Mouse (Mus musculus): ENCODE results near the gene Tmem183a. TPM values are rescaled to one million over a fixed set of nuclear protein-coding genes. Genes with fewer than 3 reads are reported as not detected.

The Tmem183a gene
- polyA plus RNA-seq, 1 experiment from 2014 or later = 120 TPM

- Histone ChIP-seq H3K4me3 (ENCODE audit: low read depth, low read length) (no peak overlapping the region), H3K36me3 (ENCODE audit: control insufficient read depth, insufficient read depth, low read length) (peaks cover 6% of the 10 kb centered on the region), H3K4me2 (ENCODE audit: low read depth, low read length) (no peak overlapping the region), H3K9ac (replicated peaks; ENCODE audit: low read depth, low read length) (no peak overlapping the region), H3K27ac (ENCODE audit: low read depth, low read length) (no peak overlapping the region), H3K9me3 (ENCODE audit: control insufficient read depth, low read length) (no peaks in the 10 kb centered on the region), H3K4me1 (ENCODE audit: control insufficient read depth, insufficient read depth, low read length) (no peaks in the 10 kb centered on the region), H3K27me3 (ENCODE audit: control insufficient read depth, insufficient read depth, low read length) (no peaks in the 10 kb centered on the region)
- ATAC-seq (ENCODE audit: low read depth) = no peak
- WGBS = 85% methylated on average over 5 of the region's 5 CpGs
Measured at GRCm38 (mm10) chr1:134341641-134342277, 20.0 kb downstream of the Tmem183a start.

GRCm38 (mm10) chr1:134339757-134340619 lies 21.8 kb downstream of the Tmem183a start:
- Histone ChIP-seq H3K9ac (replicated peaks; ENCODE audit: low read depth, low read length) (no peak overlapping the region), H3K9me3 (ENCODE audit: control insufficient read depth, low read length) (no peaks in the 10 kb centered on the region), H3K36me3 (ENCODE audit: control insufficient read depth, insufficient read depth, low read length) (no peaks in the 10 kb centered on the region), H3K4me3 (ENCODE audit: low read depth, low read length) (no peak overlapping the region), H3K27me3 (ENCODE audit: control insufficient read depth, insufficient read depth, low read length) (no peaks in the 10 kb centered on the region), H3K4me2 (ENCODE audit: low read depth, low read length) (no peak overlapping the region), H3K27ac (ENCODE audit: low read depth, low read length) (no peak overlapping the region), H3K4me1 (ENCODE audit: control insufficient read depth, insufficient read depth, low read length) (no peaks in the 10 kb centered on the region)
- WGBS = 93% methylated on average over 18 of the region's 18 CpGs
- no peak for ATAC-seq (ENCODE audit: low read depth)

DNA sequence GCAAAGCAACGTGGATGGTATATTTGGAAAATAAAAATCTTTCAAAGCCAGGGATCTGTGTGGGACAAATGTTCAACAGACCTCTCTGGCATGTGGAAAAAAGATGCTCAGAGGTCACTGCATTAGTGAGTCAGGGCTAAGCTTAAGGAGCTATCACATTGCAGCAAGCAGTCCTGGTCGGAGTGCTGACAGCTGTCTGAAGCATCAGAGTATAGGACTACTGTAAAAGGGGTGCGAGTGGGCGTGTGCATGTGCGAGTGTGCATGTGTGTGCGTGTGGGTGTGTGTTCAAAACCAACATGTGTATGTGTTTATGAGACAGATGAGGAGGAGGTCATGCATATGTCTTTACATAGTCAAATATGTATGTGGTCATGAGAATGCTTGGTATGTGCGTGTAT lies 22.6 kb downstream of the Tmem183a start:
- Histone ChIP-seq H3K27me3 (ENCODE audit: control insufficient read depth, insufficient read depth, low read length) (no peaks in the 10 kb centered on the region), H3K9ac (replicated peaks; ENCODE audit: low read depth, low read length) (no peak overlapping the region), H3K9me3 (ENCODE audit: control insufficient read depth, low read length) (no peaks in the 10 kb centered on the region), H3K36me3 (ENCODE audit: control insufficient read depth, insufficient read depth, low read length) (no peaks in the 10 kb centered on the region), H3K27ac (ENCODE audit: low read depth, low read length) (no peak overlapping the region), H3K4me2 (ENCODE audit: low read depth, low read length) (no peak overlapping the region), H3K4me3 (ENCODE audit: low read depth, low read length) (no peak overlapping the region), H3K4me1 (ENCODE audit: control insufficient read depth, insufficient read depth, low read length) (no peaks in the 10 kb centered on the region)
- 96% methylated on average over 7 of the region's 7 CpGs for WGBS
- no peak for ATAC-seq (ENCODE audit: low read depth)

DNA sequence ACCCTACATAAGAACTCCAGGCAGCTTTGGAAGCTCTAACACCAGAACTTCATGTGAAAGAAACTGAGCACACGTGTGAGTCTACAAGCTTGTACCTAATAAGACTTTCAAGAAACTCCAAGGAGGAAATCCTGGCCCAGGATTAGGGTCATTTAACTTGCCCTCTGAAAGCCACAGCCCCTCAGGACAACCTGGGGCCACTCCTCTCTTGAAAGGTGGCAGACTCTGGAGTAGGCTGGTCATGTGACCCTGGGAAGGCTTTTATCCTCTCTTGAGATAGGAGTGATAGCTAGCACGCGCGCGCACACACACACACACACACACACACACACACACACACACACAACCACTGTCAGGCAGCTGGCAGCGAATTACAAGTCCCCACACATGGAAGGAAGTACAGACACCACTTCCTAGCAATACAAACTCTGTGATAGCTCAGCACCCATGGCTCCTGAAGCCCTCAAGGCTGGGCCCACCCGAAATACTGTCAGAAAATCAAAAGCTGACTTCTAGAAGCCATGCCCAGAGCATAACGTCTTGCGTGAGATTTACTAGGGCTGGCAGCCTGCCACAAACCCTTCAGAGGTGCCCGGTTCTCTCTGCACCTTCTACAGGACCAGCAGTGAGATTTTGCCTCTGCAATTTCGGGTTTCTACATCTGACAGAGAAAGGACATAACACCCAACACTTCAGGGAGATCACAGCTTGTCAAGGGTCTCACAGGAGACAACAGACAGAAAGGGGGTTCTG lies 24.6 kb downstream of the Tmem183a start:
- WGBS = 83% methylated on average over 11 of the region's 11 CpGs
- Histone ChIP-seq H3K27me3 (ENCODE audit: control insufficient read depth, insufficient read depth, low read length) (no peaks in the 10 kb centered on the region), H3K9ac (replicated peaks; ENCODE audit: low read depth, low read length) (no peak overlapping the region), H3K9me3 (ENCODE audit: control insufficient read depth, low read length) (no peaks in the 10 kb centered on the region), H3K27ac (ENCODE audit: low read depth, low read length) (no peak overlapping the region), H3K4me2 (ENCODE audit: low read depth, low read length) (no peak overlapping the region), H3K4me3 (ENCODE audit: low read depth, low read length) (no peak overlapping the region), H3K4me1 (ENCODE audit: control insufficient read depth, insufficient read depth, low read length) (no peaks in the 10 kb centered on the region), H3K36me3 (ENCODE audit: control insufficient read depth, insufficient read depth, low read length) (no peaks in the 10 kb centered on the region)
- no peak for ATAC-seq (ENCODE audit: low read depth)

- H3K4me2 ChIP-seq (ENCODE audit: low read depth, low read length) = no peak overlapping the region
- H3K36me3 ChIP-seq (ENCODE audit: control insufficient read depth, insufficient read depth, low read length) = no peaks in the 10 kb centered on the region
- WGBS = 93% methylated on average over 12 of the region's 12 CpGs
- H3K27ac ChIP-seq (ENCODE audit: low read depth, low read length) = no peak overlapping the region
- H3K4me3 ChIP-seq (ENCODE audit: low read depth, low read length) = no peak overlapping the region
- no peaks in the 10 kb centered on the region for H3K9me3 ChIP-seq (ENCODE audit: control insufficient read depth, low read length)
- H3K9ac ChIP-seq (replicated peaks; ENCODE audit: low read depth, low read length) = no peak overlapping the region
- no peak for ATAC-seq (ENCODE audit: low read depth)
- no peaks in the 10 kb centered on the region for H3K4me1 ChIP-seq (ENCODE audit: control insufficient read depth, insufficient read depth, low read length)
- H3K27me3 ChIP-seq (ENCODE audit: control insufficient read depth, insufficient read depth, low read length) = no peaks in the 10 kb centered on the region
Measured at GRCm38 (mm10) chr1:134335924-134336810, 25.6 kb downstream of the Tmem183a start.

GRCm38 (mm10) chr1:134335211-134335923 lies 26.4 kb downstream of the Tmem183a start:
- Histone ChIP-seq H3K27me3 (ENCODE audit: control insufficient read depth, insufficient read depth, low read length) (no peaks in the 10 kb centered on the region), H3K27ac (ENCODE audit: low read depth, low read length) (no peak overlapping the region), H3K4me3 (ENCODE audit: low read depth, low read length) (no peak overlapping the region), H3K4me2 (ENCODE audit: low read depth, low read length) (no peak overlapping the region), H3K9me3 (ENCODE audit: control insufficient read depth, low read length) (no peaks in the 10 kb centered on the region), H3K36me3 (ENCODE audit: control insufficient read depth, insufficient read depth, low read length) (no peaks in the 10 kb centered on the region), H3K9ac (replicated peaks; ENCODE audit: low read depth, low read length) (no peak overlapping the region), H3K4me1 (ENCODE audit: control insufficient read depth, insufficient read depth, low read length) (no peaks in the 10 kb centered on the region)
- WGBS = 77% methylated on average over 13 of the region's 13 CpGs
- ATAC-seq (ENCODE audit: low read depth) = no peak

DNA sequence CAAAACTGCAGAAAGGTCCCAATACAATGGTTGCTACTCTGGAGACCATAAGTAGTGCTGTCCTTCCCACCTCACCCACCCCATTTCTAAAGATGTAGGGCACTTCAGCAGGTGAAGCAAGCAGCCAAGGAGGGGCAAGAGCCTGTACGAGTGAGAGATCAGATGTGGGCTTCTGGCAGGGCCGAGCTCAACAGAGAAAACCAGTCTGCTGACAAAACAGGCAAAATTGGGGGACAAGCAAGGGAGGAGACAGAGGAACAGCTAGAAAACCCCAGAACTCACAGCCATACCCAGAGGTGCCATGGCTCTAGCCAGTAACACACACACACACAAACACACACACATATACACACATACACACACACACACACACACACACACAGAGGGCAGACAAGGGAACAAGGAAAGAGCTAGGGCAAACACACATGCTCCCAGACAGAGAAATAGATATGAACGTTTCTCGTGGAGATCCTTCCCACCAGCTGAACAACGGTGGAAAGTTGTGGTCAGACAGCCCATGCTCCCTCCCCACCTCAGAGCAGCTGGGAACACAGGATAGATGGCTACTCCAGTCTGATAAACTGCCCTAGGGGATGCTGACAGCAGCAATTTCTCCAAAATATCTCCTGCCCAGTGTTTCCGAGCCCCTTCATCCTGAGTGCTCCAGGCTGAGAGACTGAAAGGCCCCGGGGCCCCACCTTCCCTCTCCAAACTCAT lies 27.5 kb downstream of the Tmem183a start:
- H3K4me3 ChIP-seq (ENCODE audit: low read depth, low read length) = no peak overlapping the region
- H3K9me3 ChIP-seq (ENCODE audit: control insufficient read depth, low read length) = no peaks in the 10 kb centered on the region
- no peaks in the 10 kb centered on the region for H3K4me1 ChIP-seq (ENCODE audit: control insufficient read depth, insufficient read depth, low read length)
- H3K36me3 ChIP-seq (ENCODE audit: control insufficient read depth, insufficient read depth, low read length) = no peaks in the 10 kb centered on the region
- WGBS = 76% methylated on average over 7 of the region's 7 CpGs
- no peak overlapping the region for H3K4me2 ChIP-seq (ENCODE audit: low read depth, low read length)
- H3K27me3 ChIP-seq (ENCODE audit: control insufficient read depth, insufficient read depth, low read length) = no peaks in the 10 kb centered on the region
- no peak overlapping the region for H3K9ac ChIP-seq (replicated peaks; ENCODE audit: low read depth, low read length)
- H3K27ac ChIP-seq (ENCODE audit: low read depth, low read length) = no peak overlapping the region
- no peak for ATAC-seq (ENCODE audit: low read depth)

Data from neural tube, embryonic 14.5 days (tissue).